Mouse (Mus musculus): ENCODE measurements around the gene Gng7. TPM values are rescaled to one million over a fixed set of nuclear protein-coding genes. Genes with fewer than 3 reads are reported as not detected.

The Gng7 gene
- polyA plus RNA-seq, 1 experiment from 2014 or later, result 5.7 TPM

DNA sequence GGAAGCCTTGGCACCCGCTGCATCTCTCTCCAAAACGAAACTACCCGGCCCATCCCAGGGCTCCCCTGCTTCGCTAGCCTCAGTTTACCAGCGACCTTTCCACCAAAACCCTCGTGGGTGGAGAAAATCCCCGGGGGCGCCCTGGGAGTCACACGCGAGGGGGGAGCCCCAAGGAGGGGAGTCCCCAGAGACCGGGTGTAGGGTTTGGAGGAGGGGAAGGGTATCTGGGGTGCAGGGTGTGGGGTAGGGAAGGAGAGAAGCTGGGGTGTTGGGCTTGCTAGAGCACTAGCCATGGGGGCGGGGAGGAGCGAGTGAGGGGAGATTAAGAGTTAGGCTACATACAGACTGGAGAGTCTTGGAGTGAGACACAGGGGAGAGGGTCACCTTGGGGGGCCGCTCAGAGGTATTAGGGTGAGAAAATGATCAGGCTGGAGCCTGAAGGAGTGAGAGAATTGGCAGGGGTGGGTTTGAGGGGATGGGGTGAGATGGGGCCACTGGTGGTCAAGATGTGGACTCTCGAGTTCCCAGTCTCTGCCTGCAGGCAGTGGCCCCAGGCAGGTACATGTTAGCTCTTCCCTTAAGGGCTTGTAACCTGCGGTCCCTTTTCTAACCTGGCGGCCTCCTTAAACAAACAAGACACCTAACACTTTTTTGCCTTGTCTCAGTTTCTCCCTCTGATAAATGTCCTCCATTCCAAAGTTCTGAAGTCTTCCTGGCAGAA lies 81.9 kb downstream of the Gng7 start:
- H3K27me3 ChIP-seq (ENCODE audit: insufficient read depth, low read length), result peaks cover 51% of the 10 kb centered on the region
- H3K9ac ChIP-seq, result peak overlapping the region; percentile 42
- ATAC-seq (ENCODE audit: insufficient read depth), result no peak
- no peaks in the 10 kb centered on the region for H3K9me3 ChIP-seq (ENCODE audit: low read depth, low read length)
- H3K4me1 ChIP-seq (ENCODE audit: insufficient read depth), result peaks cover 51% of the 10 kb centered on the region
- peak overlapping the region; percentile 96 for H3K4me2 ChIP-seq
- no peak for TF ChIP-seq CTCF (IDR thresholded peaks at IDR 0.05; ENCODE audit: low read depth)
- H3K27ac ChIP-seq (ENCODE audit: low read depth), result no peak overlapping the region
- H3K36me3 ChIP-seq (ENCODE audit: insufficient read depth), result no peaks in the 10 kb centered on the region
- peak overlapping the region; percentile 63 for H3K4me3 ChIP-seq (ENCODE audit: low read depth, low read length)
- WGBS, result 2% methylated on average over 17 of the region's 17 CpGs
- DNase-seq, result peak; percentile 20

DNA sequence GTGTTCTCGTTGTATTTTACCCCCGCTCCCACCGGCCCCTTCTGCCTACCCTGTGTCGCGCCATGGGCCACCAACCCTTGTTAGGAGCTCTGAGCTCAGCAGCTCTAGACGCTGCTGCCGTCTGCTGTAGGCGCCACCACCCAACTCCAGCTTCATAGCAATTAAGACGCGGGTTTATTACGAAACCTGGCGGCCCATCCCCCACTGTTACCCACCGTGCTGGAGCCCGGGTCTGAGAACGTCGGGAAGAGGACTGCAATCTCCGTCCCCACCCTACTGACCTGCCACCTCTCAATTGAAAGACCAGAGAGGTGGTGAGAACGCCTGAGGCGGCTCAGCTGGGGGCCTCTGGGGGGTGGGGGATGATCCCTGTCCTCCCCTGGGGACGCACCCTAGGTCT lies 82.5 kb downstream of the Gng7 start:
- TF ChIP-seq CTCF (IDR thresholded peaks at IDR 0.05; ENCODE audit: low read depth), result no peak
- peak; percentile 67 for DNase-seq
- no peak for ATAC-seq (ENCODE audit: insufficient read depth)
- H3K9me3 ChIP-seq (ENCODE audit: low read depth, low read length), result no peaks in the 10 kb centered on the region
- H3K9ac ChIP-seq, result peak overlapping the region; percentile 42
- no peak overlapping the region for H3K27ac ChIP-seq (ENCODE audit: low read depth)
- WGBS, result under 1% methylated on average over 20 of the region's 20 CpGs
- peaks cover 47% of the 10 kb centered on the region for H3K4me1 ChIP-seq (ENCODE audit: insufficient read depth)
- H3K4me3 ChIP-seq (ENCODE audit: low read depth, low read length), result peak overlapping the region; percentile 63
- peaks cover 51% of the 10 kb centered on the region for H3K27me3 ChIP-seq (ENCODE audit: insufficient read depth, low read length)
- peak overlapping the region; percentile 96 for H3K4me2 ChIP-seq
- no peaks in the 10 kb centered on the region for H3K36me3 ChIP-seq (ENCODE audit: insufficient read depth)

DNA sequence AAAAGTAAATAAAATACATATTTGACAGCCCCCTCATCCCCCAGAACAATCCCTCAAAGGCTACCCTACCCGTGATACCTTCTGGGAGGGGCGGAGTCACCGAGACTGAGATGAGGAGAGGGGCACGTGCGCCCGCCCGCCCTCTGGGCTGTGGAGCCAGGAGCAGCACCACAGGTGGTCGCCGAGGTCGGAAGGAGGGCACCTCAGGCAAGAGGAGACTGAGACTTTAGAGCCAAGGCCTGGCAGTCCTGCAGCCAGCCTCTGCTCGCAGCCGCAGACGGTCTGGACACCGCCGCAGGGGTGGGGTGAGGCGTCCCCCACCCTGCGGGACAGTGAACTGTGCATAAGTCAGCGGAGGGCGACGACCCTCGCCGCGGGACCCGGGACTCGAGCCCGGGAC lies 83.0 kb downstream of the Gng7 start:
- no peak for TF ChIP-seq CTCF (IDR thresholded peaks at IDR 0.05; ENCODE audit: low read depth)
- peak overlapping the region; percentile 63 for H3K4me3 ChIP-seq (ENCODE audit: low read depth, low read length)
- H3K27ac ChIP-seq (ENCODE audit: low read depth), result no peak overlapping the region
- ATAC-seq (ENCODE audit: insufficient read depth), result no peak
- no peaks in the 10 kb centered on the region for H3K36me3 ChIP-seq (ENCODE audit: insufficient read depth)
- H3K27me3 ChIP-seq (ENCODE audit: insufficient read depth, low read length), result peaks cover 51% of the 10 kb centered on the region
- no peak overlapping the region for H3K9ac ChIP-seq
- H3K4me2 ChIP-seq, result peak overlapping the region; percentile 96
- no peaks in the 10 kb centered on the region for H3K9me3 ChIP-seq (ENCODE audit: low read depth, low read length)
- H3K4me1 ChIP-seq (ENCODE audit: insufficient read depth), result peaks cover 42% of the 10 kb centered on the region
- DNase-seq, result no peak
- WGBS, result 3% methylated on average over 26 of the region's 26 CpGs

GRCm38 (mm10) chr10:80931153-80931671 lies 83.5 kb downstream of the Gng7 start:
- H3K27ac ChIP-seq (ENCODE audit: low read depth), result no peak overlapping the region
- H3K9ac ChIP-seq, result peak overlapping the region; percentile 71; the same call in 1 of the 2 replicates
- H3K4me3 ChIP-seq (ENCODE audit: low read depth, low read length), result peak overlapping the region; percentile 63
- no peak for TF ChIP-seq CTCF (IDR thresholded peaks at IDR 0.05; ENCODE audit: low read depth)
- WGBS, result 7% methylated on average over 14 of the region's 14 CpGs
- no peaks in the 10 kb centered on the region for H3K36me3 ChIP-seq (ENCODE audit: insufficient read depth)
- peaks cover 37% of the 10 kb centered on the region for H3K4me1 ChIP-seq (ENCODE audit: insufficient read depth)
- ATAC-seq (ENCODE audit: insufficient read depth) (no peak), DNase-seq (peak; percentile 19)
- H3K27me3 ChIP-seq (ENCODE audit: insufficient read depth, low read length), result peaks cover 49% of the 10 kb centered on the region
- H3K4me2 ChIP-seq, result peak overlapping the region; percentile 96
- no peaks in the 10 kb centered on the region for H3K9me3 ChIP-seq (ENCODE audit: low read depth, low read length)

DNA sequence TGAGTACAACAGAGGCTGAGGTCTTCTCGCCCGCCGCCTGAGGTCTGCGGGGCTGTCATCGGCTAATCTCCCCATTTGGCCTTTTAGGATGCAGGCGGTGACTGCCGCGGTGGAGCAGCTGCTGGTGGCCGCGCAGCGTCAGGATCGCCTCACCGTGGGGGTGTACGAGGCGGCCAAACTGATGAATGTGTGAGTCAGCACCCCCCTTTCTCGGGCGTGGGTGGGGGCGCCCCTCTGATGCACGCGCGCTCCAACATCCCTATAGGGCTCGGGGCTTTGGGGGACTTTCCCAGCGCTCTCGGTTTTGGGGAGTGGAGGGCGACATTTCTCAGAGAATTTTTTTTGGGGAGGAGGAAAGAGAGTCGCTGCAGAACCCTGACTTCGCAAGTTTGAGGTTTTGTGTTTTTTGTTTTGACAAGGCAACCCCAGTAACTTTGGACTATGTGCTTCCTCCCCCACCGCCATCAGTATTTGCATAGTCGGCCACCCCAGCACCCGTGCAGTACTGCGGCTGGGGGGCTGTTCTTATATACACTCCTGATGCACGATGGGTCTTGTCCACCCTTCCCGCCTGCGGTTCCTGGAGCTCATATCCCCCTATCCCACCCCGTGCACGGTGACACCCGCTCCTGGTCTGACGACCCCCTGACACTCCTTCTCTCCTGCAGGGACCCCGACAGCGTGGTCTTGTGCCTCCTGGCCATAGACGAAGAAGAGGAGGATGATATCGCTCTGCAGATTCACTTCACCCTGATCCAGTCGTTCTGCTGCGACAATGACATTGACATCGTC lies 84.2 kb downstream of the Gng7 start:
- ATAC-seq (ENCODE audit: insufficient read depth) (no peak), DNase-seq (peak; percentile 56)
- Histone ChIP-seq H3K4me3 (ENCODE audit: low read depth, low read length) (peak overlapping the region; percentile 63), H3K9me3 (ENCODE audit: low read depth, low read length) (no peaks in the 10 kb centered on the region), H3K9ac (peak overlapping the region; percentile 71), H3K4me1 (ENCODE audit: insufficient read depth) (peaks cover 32% of the 10 kb centered on the region), H3K27me3 (ENCODE audit: insufficient read depth, low read length) (peaks cover 44% of the 10 kb centered on the region), H3K4me2 (peak overlapping the region; percentile 96), H3K27ac (ENCODE audit: low read depth) (peak overlapping the region; percentile 42; the same call in 1 of the 2 replicates), H3K36me3 (ENCODE audit: insufficient read depth) (no peaks in the 10 kb centered on the region)
- no peak for TF ChIP-seq CTCF (IDR thresholded peaks at IDR 0.05; ENCODE audit: low read depth)
- 1% methylated on average over 45 of the region's 45 CpGs for WGBS

GRCm38 (mm10) chr10:80929299-80930226 lies 85.2 kb downstream of the Gng7 start, which contains the start of gene Gadd45b:
Gadd45b (plus strand) TSS chr10:80930073.
- no peak for TF ChIP-seq CTCF (IDR thresholded peaks at IDR 0.05; ENCODE audit: low read depth)
- DNase-seq, result peak; percentile 100
- H3K4me1 ChIP-seq (ENCODE audit: insufficient read depth), result peaks cover 32% of the 10 kb centered on the region
- ATAC-seq (ENCODE audit: insufficient read depth), result peak; percentile 87
- H3K4me3 ChIP-seq (ENCODE audit: low read depth, low read length), result peak within 1 kb of the TSS; percentile 63
- H3K4me2 ChIP-seq, result peak within 1 kb of the TSS; percentile 96
- WGBS, result under 1% methylated on average over 56 of the region's 56 CpGs
- H3K27ac ChIP-seq (ENCODE audit: low read depth), result peak within 1 kb of the TSS; percentile 95
- peak within 1 kb of the TSS; percentile 71 for H3K9ac ChIP-seq
- H3K36me3 ChIP-seq (ENCODE audit: insufficient read depth), result no peaks in the 10 kb centered on the region
- no peaks in the 10 kb centered on the region for H3K9me3 ChIP-seq (ENCODE audit: low read depth, low read length)
- H3K27me3 ChIP-seq (ENCODE audit: insufficient read depth, low read length), result peaks cover 43% of the 10 kb centered on the region
